Mouse (Mus musculus) layer of hippocampus, postnatal 14 days (tissue): ENCODE results near the gene Gns. TPM values are rescaled to one million over a fixed set of nuclear protein-coding genes. Genes with fewer than 3 reads are reported as not detected.

Source experiments
- DNase-seq, 2 experiments: peaks; one replicate each; pipeline ENCODE4 v3.0.0; 2021 to 2022; ENCODE audit warnings: low spot score in 2 of 2, mixed read lengths in 1 of 2
- total RNA-seq, 2 experiments: library from RNA; stranded (reverse); gene quantifications; 2 replicates each; pipeline ENCODE4 v1.2.3; 2021

Gns gene
- total RNA-seq, 2 experiments from 2014 or later, result 74.1 to 79.9 TPM

DNA sequence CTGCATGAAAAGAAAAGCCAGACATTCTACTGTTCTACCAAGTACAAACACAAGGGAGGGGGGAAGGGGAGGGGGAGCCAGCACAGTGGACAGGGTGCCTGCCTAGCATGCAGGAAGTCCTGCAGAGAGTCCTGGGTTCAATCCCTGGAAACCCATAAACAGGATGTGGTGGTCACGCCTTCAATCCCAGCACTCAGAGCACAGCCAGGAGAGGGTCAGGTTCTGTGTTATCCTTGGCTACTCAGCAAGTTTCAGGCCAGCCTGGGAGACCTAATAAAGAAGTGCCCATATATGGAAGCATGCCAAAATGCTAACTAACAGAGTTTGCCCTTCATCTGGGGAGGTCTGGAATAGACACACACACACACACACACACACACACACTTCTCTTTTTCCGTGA is 64.2 kb downstream of the Gns start:
- DNase-seq, result no peak

DNA sequence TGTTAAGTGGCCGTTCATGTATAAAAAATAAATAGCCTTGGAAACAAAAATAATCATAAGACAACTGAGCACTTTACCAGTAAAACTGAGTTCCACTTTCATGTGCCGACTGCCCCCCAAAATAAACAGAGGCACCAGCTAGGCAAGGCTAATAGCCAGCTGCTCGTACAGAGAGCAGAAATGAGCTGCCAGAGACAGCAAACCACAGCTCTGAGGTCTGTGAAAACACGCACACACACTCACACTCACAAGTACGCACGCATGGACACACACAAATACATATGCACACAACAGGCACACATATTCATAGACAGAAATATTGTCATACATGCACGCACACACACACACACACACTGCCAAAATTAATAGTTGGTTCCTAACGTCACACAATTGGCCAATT is 64.7 kb downstream of the Gns start:
- DNase-seq, result no peak

DNA sequence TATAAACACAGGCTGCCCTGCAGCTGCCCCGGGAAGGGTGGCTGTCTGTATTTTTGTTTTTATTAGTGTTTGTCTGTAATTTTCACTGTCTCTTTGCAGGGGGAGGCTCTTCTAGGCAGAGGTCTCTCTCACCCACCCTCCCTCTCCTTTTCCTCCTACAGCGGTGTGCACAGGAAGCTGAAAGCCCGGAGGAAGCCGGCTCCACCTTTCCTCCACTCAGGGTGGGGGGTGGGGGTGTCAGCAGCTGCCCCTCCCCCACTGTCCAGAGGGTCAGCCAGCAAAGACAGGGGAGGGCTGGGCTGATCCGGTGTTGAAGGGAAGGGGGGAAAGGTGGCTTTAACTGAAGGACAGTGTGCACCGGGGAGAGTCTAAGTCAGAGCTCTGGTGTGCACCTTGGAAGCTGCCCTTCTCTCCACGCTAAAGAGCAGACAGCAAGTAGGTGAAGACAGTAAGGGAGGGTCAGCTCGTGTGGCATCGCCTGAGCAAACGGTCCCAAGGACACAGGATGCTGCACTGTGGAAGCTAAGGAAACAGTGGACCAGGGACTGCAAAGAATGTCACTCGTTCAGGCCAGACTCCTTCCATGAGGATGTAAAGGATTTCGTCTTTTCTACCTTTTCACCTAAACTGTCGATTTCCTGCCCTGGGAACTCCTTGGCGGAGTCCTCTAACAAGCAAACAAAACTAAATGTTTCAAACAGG is 65.2 kb downstream of the Gns start:
- DNase-seq, result no peak

DNA sequence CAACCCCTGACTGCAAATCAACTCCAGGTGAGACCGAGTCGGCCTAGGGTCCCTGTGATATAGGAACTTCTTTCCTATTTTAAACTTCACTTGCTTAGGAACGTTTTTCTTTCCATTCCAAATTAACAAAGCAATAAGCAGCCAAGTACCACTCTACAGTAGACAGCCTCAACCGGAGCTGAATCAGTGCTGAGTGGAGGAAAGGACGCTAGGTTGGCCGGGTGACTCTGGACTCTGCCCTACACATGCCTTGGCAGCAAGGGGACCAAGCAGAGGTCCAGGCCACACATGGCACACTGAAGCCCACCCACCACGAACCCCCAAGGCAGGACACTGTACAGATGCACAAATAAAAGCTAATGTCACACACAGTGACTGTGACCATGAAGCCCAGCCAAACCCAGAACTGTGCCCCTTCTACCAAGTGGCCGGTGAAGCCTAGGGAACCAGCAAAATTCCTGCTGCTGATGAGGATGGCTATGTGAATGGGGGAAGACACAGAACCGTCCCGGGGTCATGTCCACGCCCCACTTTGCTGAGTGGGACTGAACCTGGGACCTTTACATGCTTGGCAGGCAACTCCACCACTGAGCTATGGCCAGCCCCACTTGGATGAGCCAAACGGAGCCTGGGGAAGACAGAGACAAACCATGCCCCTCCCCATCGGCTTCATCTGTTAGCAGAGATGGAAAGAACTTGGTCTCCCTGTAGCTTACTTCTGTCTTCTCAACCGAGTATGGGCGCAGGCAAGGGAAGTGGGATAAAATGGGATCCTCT is 66.1 kb downstream of the Gns start:
- no peak for DNase-seq

DNA sequence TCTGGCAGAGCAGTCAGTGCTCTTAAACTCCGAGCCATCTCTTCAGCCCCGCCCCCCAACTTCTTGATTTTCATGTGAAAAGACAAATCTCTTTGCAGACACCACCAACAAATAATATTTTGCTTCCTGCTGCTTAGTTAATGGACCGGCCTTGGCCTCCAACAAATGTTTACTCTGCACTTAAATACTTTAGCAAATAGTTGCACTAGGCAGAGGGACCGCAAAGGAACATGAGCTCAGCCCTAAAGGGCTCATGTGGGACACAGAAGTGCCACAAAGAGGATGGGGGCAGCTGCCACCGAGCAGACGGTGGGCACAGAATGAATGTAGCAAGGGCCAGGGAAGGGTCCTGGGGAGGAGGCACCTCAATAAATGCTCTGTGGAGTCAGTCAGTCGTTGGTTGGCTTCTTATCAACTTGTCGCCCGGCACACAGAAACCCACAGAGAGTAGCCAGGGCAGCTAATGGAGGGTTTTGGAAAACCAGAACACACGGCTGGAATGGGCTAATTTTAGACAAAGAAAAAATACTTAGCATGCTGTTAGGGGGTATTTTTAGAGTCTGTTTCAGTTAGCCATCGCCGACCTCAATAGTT is 67.2 kb downstream of the Gns start:
- DNase-seq, result peak in 1 of 2 experiments; percentile 44

DNA sequence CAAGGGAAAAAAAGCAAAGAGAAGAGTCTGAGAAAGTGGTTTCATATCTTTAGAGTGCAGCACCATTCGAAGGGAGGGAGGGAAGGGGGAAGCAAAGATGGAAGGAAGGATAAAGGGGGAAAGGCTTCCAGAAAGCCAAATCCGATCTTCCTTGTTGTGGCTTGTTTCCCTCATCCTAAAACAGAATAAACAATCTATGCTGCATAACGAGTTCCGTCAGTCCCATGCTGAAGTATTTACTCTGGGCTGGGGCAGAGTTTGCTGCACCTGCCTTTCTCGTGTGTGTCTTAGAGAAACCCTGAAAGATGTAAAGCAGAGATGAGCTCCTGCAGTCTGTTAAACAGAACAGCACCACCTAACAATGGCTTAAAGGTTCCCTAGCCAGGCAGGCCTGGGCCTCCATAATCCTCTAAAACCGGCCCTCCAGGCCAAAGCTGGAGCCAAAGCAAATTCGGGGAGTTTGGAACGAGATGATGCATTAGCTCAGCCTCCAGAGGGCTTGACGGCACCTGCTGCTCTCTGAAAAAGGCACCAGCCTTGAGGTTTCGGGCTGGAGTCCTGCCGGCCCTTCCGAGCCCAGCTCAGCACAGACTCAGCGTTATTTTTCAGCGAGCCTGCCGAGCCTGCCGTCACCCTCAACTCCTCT is 67.9 kb downstream of the Gns start:
- DNase-seq, result no peak

DNA sequence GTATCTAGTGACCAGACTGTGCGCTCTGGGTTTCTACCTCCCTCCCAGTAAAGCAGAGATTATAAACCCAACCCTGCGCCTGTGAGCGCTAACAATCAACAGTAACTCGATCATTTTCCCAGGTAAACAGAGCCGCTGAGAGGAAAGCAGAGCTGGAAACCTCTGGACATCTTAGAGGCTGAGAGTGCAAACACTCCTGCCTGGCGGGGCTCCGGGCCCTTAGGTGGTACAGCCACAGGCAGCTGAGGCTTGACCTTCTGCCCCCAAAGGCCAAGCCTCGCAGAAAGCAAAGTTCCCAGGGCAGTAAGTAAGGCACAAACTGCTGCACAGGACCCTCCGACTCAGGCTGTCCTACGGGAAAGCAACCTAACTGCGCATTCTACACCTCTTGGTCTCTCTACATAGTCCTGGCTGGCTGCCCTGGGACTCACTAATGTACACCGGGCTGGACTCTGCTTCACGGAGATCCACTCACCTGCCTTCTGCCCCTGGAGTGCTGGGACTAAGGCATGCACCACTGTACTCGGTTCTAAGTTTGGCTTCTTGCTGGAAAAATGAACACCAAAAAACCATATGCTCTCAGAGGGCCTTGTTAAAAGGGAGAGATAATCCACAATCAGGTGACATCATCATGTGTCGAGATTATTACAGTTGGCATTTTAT is 69.7 kb downstream of the Gns start:
- DNase-seq, result no peak

DNA sequence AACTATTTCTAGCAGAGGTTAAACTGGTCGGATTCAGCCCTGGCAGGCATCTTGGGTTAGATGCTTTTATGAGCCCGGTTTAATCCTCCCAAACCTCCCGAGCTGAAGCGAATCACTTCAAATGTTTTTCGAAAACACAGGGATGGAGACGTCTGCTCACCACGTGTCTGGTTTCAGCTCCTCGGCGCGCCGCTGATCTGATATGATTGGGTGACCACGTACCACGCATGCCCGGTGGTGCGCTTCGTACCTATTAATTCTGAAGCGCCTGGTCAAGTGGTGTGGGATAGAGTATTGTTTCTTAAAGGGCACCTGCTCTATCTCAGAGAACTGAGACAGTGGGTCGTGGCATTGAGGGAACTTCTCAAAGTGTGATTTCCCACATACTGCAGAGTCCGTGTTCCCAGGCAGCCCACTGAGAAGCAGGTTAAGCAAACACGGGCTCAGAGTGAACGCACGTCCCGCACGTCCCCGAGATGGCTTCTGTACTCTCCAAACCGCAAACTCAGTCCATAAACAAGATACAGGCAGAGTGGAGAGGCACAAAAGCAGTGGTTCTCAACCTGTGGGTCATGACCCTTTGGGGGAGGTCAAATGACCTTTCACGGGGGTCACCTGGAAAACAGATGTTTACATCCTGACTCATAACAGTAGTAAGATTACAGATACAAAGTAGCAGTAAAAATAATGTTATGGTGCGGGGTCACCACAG is 70.8 kb downstream of the Gns start:
- DNase-seq, result no peak

DNA sequence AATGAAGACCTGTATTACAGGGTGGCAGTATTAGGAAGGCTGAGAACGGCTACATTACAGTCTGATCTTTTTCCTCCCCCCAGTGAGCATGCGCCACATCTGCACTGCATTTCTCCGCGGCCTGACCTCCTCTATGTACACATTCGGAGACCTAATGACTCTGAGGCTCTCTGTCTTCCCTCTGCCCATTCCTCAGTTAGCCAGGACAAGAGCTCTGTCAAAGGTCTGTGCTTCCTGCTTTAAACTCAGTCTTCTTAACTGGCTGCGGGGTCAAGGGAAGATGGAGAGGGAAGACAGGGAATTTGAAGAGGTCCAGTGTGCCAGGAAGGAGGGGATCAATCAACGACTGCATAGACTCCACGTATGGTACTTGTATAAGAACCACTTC is 71.4 kb downstream of the Gns start:
- no peak for DNase-seq

DNA sequence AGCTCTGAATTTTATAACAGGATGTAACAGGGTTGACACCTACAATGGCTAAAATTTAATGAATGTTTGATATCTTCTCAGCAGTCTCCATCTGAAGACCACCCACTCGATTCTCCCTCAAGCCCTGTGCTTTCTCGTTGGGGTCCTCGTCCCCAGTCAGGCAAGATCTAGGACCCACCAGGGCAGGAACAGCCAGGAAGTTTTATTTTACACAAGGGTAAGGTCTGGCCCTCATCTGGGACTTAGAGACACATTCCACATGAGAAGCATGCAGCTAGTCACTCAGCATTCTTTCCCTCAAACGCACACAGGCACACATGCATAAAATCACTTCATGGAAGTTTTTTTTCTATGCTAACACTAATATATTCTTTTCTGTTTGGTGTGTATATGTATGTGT is 71.8 kb downstream of the Gns start:
- no peak for DNase-seq

DNA sequence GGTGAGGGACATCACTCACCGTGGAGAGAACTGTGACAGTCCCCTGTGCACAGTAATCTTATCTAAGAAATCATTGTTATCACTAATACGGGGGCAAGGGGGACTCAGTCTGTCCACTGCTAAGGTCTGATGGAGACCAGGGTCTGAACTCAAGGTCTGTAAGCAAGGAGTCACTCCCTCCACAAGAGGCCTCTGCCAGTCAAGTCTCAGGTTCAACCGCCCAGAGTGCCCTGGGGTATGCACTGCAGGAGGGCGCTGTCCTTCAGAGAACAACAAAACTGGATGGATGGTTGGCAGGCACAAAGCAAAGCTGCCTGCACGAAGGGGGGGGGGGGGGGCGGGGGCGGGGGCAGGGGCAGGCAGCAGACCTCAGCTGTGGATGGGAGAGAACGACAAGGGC is 73.2 kb downstream of the Gns start:
- no peak for DNase-seq

DNA sequence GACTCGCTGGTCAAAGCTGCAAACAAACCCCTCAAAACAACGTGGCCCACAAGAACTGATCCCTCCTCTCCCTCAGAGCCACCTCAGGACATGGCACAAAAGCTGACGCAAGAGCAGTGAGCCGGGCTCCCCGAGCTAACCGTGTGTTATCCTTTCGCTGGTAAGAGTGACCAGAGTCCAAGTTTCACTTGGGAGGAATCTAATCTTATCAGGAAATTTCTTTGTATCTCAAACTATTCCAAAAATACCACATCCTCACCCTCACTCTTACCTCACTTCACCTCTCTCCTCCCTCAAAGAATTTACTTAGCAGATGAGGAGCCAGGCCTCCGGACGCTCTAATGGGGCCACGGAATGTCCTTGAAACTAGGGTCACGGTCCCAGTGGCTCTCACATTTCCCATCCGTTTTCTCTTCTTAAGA is 74.4 kb downstream of the Gns start:
- DNase-seq, result no peak

DNA sequence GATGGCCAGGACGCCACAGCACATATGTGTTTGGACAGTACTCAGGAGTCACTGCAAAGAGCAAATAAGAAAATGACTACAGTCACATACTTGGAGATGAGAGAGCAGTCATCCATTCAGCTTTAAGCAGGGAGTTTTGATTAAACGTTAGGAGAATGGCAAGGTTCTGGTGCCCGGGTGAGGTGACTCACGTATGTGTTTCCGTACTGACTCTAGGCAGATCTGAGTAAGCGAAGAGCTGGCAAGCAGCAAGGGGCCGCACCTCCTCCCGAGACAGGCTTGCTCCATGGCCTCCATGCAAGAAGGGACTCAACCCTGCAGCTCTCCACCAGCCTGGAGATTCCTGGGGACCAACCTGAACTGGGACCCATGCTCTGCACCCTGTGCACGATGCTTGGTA is 78.9 kb downstream of the Gns start:
- DNase-seq, result no peak

DNA sequence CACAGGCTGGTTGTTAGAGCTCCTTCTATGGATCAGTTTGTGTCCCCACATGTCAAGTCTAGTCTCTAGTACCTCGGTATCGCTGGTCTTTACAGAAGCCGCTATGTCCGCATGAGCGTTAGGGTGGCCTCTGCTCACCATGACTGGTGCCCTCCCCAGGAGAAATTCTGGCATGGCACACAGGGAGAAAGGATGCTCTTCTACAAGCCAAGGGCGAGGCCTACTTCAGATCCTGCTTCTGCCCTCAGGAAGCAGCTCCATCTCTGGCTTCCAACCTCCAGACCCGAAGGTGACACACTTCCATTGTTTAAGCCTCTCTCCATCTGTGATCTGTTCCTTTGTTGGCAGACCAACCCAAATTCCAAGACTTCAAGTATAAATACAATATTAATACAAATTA is 79.3 kb downstream of the Gns start:
- DNase-seq, result no peak

DNA sequence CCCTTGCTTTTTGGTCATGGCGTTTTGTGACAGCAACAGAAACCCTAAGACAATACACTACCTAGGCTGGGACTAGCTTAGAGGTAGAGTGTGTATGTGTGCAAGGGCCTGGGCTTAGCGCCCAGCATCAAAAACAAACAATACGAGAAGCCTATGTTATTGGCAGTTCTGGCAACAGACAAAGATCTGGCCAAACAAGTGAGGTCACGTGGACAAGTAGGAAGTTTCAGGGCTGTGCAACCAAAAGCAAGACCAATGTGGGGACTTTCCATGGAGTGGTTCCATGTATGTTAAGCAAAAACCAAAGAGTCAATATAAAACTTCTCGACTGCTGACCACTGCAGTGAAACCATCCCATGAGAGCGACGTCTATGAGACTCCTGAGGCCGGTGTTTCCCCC is 80.9 kb downstream of the Gns start:
- no peak for DNase-seq

Other genes with a start within 250 kb of the Gns start
- gene Tbc1d30, start 13.8 kb upstream of the Gns start, total RNA-seq, result 10 to 100 TPM; 34.9 to 36.9 TPM
- 10 to 100 TPM; 12.0 to 12.6 TPM for gene Rassf3, start 111.3 kb downstream of the Gns start, total RNA-seq
- gene Tbk1, start 221.7 kb downstream of the Gns start, total RNA-seq, result 10 to 100 TPM; 43.8 to 46.4 TPM